Mouse (Mus musculus) hindbrain, embryonic 11.5 days (tissue): ENCODE measurements around the gene Haus3. TPM values are rescaled to one million over a fixed set of nuclear protein-coding genes. Genes with fewer than 3 reads are reported as not detected.
A peak's percentile ranks its signal among the peaks of the same experiment; 100 is the strongest.

Experiments used
- ATAC-seq: fragments of 200-750 bp; cut with Nextera tagmentation; 2 replicates; pipeline ENCODE4 v1.8.0; 2017; ENCODE audit warnings: mild to moderate bottlenecking, moderate TSS enrichment, moderate library complexity; ENCODE audit not compliant: low FRiP score
- DNase-seq: peaks from one replicate; pipeline ENCODE4 v3.0.0-alpha.2; 2015; ENCODE audit warnings: low spot score
- H3K27ac ChIP-seq: fragments of 300-500 bp; sonication (generic); 2 replicates; pipeline ENCODE4 v1.5.1; 2014; ENCODE audit warnings: mild to moderate bottlenecking, low read depth, low read length
- H3K27me3 ChIP-seq: fragments of 300-500 bp; sonication (generic); 2 replicates; pipeline ENCODE4 v1.6.1; 2014; ENCODE audit warnings: mild to moderate bottlenecking, low read length, moderate library complexity, mixed read lengths; ENCODE audit not compliant: control insufficient read depth, insufficient read depth
- H3K36me3 ChIP-seq: fragments of 300-500 bp; sonication (generic); 2 replicates; pipeline ENCODE4 v1.6.1; 2014; ENCODE audit warnings: mild to moderate bottlenecking, low read length, moderate library complexity, mixed read lengths; ENCODE audit not compliant: control insufficient read depth, insufficient read depth
- H3K4me1 ChIP-seq: fragments of 300-500 bp; sonication (generic); replicated peaks from 2 replicates; pipeline ENCODE4 v1.6.1; 2014; ENCODE audit warnings: low read length, mixed read lengths; ENCODE audit not compliant: control insufficient read depth, insufficient read depth
- H3K4me2 ChIP-seq: fragments of 300-500 bp; sonication (generic); replicated peaks from 2 replicates; pipeline ENCODE4 v1.6.1; 2014; ENCODE audit warnings: mild to moderate bottlenecking, low read depth, low read length
- H3K4me3 ChIP-seq: fragments of 300-500 bp; sonication (generic); 2 replicates; pipeline ENCODE4 v1.5.1; 2014; ENCODE audit warnings: low read depth, low read length
- H3K9ac ChIP-seq: fragments of 300-500 bp; sonication (generic); 2 replicates; pipeline ENCODE4 v1.6.1; 2014; ENCODE audit warnings: low read depth, low read length
- H3K9me3 ChIP-seq: fragments of 300-500 bp; sonication (generic); 2 replicates; pipeline ENCODE4 v1.6.1; 2016; ENCODE audit warnings: low read length; ENCODE audit not compliant: control insufficient read depth
- WGBS: fragments of 180-500 bp; shearing (Covaris S2); extraction: QIAGEN DNeasy Blood & Tissue Kit; methylation state at CpG from one replicate; pipeline ENCODE4 v1.1.7; 2014; 5-methylcytosine and 5-hydroxymethylcytosine counted together
- polyA plus RNA-seq: library from polyadenylated mRNA; unstranded; fragments of >200 nt; fragmentation: Nextera tagmentation; extraction: Ambion mirVana; gene quantifications from 2 replicates; pipeline ENCODE4 v1.2.1, GENCODE M21; 2014

Haus3 gene
- polyA plus RNA-seq, 1 experiment from 2014 or later: 46.9 TPM

DNA sequence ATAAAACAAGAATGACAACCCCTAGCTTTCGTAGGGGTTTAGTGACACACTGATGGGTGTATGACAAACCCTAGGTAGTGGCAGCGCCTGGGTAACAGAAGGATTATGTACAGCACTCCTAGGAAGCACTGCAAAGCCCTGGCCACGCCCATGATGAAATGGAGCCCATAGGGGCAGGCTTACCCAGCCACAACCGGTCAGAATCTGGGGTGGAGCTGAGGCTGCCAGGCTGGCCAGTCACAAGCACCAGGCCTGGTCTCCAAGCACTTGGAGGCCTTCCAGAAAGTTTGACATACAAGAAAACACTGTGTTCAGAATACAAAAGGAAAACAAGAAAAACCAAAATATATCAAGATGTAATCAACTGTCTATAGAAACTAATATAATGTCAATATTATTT, 21.7 kb upstream of the Haus3 start:
- Histone ChIP-seq H3K4me3 (no peak overlapping the region), H3K27me3 (0 out of 2 replicates have a peak, but pooled peaks cover 2% of the 10 kb centered on the region), H3K4me2 (no peak overlapping the region), H3K27ac (no peak overlapping the region), H3K9ac (no peak overlapping the region), H3K36me3 (no peaks in the 10 kb centered on the region), H3K4me1 (peaks cover 9% of the 10 kb centered on the region; the same call in 1 of the 2 replicates), H3K9me3 (no peaks in the 10 kb centered on the region)
- DNase-seq (no peak), ATAC-seq (no peak)
- WGBS: 55% methylated on average over 4 of the region's 4 CpGs

DNA sequence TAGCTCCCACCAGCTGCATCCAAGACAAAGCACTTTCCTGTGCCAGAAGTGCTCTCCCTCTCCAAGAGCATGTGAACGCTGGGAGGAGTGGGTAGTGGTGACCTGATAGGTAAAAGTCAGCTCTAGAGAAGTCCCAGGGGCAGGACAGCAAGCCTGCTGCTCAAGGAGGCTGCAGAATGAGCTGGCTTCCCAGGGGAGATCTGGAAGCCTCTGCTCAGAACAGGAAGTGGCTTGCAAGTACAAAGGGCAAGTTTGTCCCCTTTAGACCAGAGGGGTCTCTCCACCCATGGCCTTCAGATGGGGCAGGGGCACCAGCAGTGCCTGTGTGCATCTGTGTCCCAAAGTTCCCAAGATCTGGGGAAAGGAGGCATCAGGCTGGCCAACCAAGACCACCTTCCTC, 20.2 kb upstream of the Haus3 start:
- Histone ChIP-seq H3K36me3 (no peaks in the 10 kb centered on the region), H3K4me3 (no peak overlapping the region), H3K4me2 (no peak overlapping the region), H3K9ac (no peak overlapping the region), H3K9me3 (no peaks in the 10 kb centered on the region), H3K27me3 (0 out of 2 replicates have a peak, but pooled peaks cover 2% of the 10 kb centered on the region), H3K4me1 (peaks cover 12% of the 10 kb centered on the region), H3K27ac (no peak overlapping the region)
- DNase-seq (no peak), ATAC-seq (no peak)
- 68% methylated on average over 1 of the region's 1 CpGs for WGBS

DNA sequence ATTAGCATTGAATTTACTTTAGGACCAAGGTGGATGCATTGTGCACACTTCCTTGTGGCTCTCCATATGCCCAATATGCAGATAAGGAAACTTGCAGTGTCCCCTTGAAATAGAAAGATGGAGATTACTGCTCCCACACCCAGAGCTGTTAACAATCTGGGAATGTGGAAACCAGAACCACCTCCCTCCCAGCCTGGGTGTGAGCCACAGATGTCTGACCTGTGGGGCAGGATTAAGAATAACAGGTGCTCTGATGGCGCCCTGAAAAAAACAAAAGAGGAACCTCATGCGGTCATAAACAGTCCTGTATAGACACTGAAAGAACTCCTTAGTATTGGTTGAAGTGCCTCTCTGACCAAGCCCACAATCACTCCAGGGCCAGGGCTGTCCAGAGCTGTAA, 19.5 kb upstream of the Haus3 start:
- H3K4me2 ChIP-seq: 0 out of 2 replicates have a peak overlapping the region, but pooled peaks have one; percentile 3
- no peaks in the 10 kb centered on the region for H3K36me3 ChIP-seq
- DNase-seq: no peak
- no peak overlapping the region for H3K4me3 ChIP-seq
- no peak for ATAC-seq
- H3K27ac ChIP-seq: no peak overlapping the region
- H3K9ac ChIP-seq: no peak overlapping the region
- no peaks in the 10 kb centered on the region for H3K9me3 ChIP-seq
- peaks cover 12% of the 10 kb centered on the region for H3K4me1 ChIP-seq
- WGBS: 83% methylated on average over 2 of the region's 2 CpGs
- H3K27me3 ChIP-seq: 0 out of 2 replicates have a peak, but pooled peaks cover 2% of the 10 kb centered on the region

DNA sequence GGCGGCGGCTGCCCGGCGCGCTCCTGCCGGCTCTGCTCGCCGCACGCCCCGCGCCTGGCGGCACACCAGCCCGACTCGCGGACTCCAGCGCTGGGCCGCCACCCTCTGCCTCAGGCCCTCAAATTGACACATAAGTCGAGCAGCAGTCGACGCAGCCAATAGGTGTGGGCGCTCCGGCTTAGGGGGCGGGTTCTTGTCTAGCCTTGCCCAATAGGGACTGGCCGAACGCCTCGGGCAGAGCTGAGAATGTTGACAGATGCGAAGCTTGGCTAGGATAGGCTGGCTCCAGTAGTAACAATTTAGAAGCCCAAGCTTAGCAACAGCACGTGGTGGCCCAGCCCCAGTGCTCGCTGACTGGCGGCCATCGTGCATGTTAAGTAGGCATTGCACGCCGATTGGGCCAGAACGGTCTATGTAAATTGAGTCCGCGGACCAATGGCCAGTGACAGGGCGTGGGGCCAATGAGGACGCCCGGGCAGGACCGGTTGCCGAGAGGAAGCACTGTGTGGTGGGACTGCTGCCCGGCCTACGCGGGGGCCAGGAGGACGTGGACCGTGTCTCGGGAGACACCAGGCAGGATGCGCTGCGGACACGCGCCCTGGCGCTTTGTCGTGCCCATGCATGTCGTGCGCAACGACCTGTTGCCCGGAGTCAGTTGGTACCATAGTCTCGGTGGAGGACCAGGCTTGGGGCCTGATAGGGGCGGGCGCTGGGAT, 18.4 kb upstream of the Haus3 start, which contains the start of gene Mxd4:
TSS of gene Mxd4 (minus strand) at position 120 of the 716 bp plus-strand sequence.
- peak within 1 kb of the TSS; percentile 92 for H3K4me2 ChIP-seq
- ATAC-seq: peak; percentile 100
- peak within 1 kb of the TSS; percentile 77 for H3K9ac ChIP-seq
- peak; percentile 97 for DNase-seq
- H3K36me3 ChIP-seq: no peaks in the 10 kb centered on the region
- H3K27ac ChIP-seq: peak within 1 kb of the TSS; percentile 90
- H3K4me3 ChIP-seq: peak within 1 kb of the TSS; percentile 89
- 0 out of 2 replicates have a peak, but pooled peaks cover 2% of the 10 kb centered on the region for H3K27me3 ChIP-seq
- under 1% methylated on average over 60 of the region's 60 CpGs for WGBS
- H3K4me1 ChIP-seq: peaks cover 12% of the 10 kb centered on the region
- H3K9me3 ChIP-seq: no peaks in the 10 kb centered on the region

DNA sequence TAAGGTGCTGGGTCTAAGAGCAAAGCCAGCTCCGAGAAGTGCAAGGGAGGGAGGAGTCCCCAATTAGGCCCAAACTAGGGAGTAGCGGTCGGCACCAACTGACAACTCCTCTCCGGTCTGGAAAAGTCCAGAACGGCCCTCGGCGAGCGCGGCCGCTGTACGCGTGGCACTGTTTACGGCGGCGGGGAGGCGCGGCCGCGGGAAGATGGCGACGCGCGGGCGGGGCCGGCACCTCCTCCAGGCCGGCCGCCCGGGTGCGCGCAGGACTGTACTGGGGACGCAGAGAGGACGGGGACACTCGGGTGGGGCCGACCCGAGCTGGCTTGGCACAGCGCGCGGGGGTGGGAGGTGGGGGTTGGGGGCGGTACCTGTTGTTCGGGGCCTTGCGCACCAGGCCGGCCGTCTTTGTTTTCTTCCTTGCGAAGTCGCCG, 17.6 kb upstream of the Haus3 start:
- peak overlapping the region; percentile 90 for H3K27ac ChIP-seq
- ATAC-seq: peak; percentile 28
- H3K4me2 ChIP-seq: peak overlapping the region; percentile 92
- peak overlapping the region; percentile 77 for H3K9ac ChIP-seq
- H3K4me3 ChIP-seq: peak overlapping the region; percentile 89
- H3K9me3 ChIP-seq: no peaks in the 10 kb centered on the region
- no peaks in the 10 kb centered on the region for H3K36me3 ChIP-seq
- H3K4me1 ChIP-seq: peaks cover 12% of the 10 kb centered on the region
- under 1% methylated on average over 35 of the region's 46 CpGs for whole genome bisulfite sequencing
- H3K27me3 ChIP-seq: 0 out of 2 replicates have a peak, but pooled peaks cover 2% of the 10 kb centered on the region
- peak; percentile 69 for DNase-seq

DNA sequence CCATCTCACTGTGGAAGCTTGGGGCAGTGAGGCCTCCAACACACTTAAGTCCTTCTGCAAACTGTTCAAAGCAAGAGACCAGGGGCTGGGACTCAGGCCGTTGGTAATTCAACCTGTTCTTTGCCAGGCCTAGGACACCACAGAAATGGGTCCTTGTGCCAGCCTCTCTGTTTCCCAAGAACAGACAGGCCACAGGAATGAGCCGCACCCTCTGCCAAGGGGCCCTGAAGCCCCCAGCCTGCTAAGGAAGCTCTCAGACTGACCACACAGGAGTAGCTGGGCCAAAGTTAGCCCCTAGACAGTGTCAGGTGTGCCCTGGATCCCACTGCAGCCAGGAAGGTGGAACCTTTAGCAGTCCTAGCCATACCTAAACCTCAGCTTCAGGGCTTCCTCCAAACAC, 17.1 kb upstream of the Haus3 start:
- Histone ChIP-seq H3K36me3 (no peaks in the 10 kb centered on the region), H3K4me2 (peak overlapping the region; percentile 92), H3K9me3 (no peaks in the 10 kb centered on the region), H3K4me1 (peaks cover 12% of the 10 kb centered on the region), H3K27ac (no peak overlapping the region), H3K9ac (peak overlapping the region; percentile 77), H3K27me3 (0 out of 2 replicates have a peak, but pooled peaks cover 2% of the 10 kb centered on the region), H3K4me3 (peak overlapping the region; percentile 89)
- WGBS: 70% methylated on average over 2 of the region's 2 CpGs
- DNase-seq (no peak), ATAC-seq (no peak)

DNA sequence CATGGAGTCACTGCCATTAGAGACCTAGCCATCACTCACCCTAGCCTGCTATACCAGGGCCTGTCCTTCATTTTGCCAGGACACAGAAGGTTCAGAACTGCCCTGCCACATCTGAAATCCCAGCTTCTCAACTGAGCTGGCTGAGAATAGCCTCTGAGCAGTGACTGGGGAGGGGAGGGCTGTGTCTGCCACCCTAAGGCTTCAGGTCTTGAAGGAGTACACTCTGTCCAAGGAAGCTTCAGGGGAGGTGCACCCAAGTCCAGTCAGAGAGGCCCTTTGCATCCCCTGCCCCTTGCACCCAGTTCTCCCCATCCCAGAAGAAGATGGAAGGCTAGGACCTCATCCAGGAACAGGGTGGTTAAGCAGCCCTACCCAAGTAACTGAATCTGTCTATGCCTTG, 16.5 kb upstream of the Haus3 start:
- Histone ChIP-seq H3K36me3 (no peaks in the 10 kb centered on the region), H3K27me3 (0 out of 2 replicates have a peak, but pooled peaks cover 2% of the 10 kb centered on the region), H3K9me3 (no peaks in the 10 kb centered on the region), H3K4me1 (peaks cover 12% of the 10 kb centered on the region), H3K4me3 (peak overlapping the region; percentile 89), H3K4me2 (peak overlapping the region; percentile 92), H3K9ac (peak overlapping the region; percentile 50), H3K27ac (no peak overlapping the region)
- DNase-seq (no peak), ATAC-seq (no peak)

DNA sequence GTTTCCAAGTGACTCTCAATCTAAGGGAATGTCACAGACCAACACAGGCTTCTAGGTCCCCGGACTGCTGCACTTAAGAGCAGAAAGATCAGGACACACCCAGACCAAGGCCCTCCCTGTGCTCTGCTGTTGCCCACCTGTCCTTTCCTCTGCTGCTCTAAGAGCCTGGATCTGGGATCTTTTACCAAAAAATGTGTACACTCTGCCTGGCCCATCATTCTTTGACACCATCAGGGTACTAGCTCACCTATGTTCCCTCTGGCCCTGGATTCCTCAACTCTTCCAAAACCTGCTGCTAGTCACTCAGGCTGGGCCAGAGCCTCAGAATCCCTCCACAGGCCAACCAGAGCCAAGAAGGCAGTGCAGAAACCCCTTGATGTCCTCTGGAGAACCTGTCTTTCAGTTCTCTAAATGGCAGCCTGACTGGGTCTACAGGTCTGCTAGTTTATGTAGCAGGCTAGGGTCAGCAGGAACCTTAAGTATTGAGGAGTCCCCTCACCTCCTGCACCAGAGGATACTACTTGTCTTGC, 15.8 kb upstream of the Haus3 start:
- ATAC-seq: no peak
- H3K9ac ChIP-seq: no peak overlapping the region
- H3K27ac ChIP-seq: no peak overlapping the region
- peaks cover 12% of the 10 kb centered on the region for H3K4me1 ChIP-seq
- no peaks in the 10 kb centered on the region for H3K36me3 ChIP-seq
- 94% methylated on average over 1 of the region's 1 CpGs for WGBS
- H3K4me2 ChIP-seq: no peak overlapping the region
- no peaks in the 10 kb centered on the region for H3K9me3 ChIP-seq
- H3K27me3 ChIP-seq: 0 out of 2 replicates have a peak, but pooled peaks cover 2% of the 10 kb centered on the region
- no peak for DNase-seq
- no peak overlapping the region for H3K4me3 ChIP-seq

DNA sequence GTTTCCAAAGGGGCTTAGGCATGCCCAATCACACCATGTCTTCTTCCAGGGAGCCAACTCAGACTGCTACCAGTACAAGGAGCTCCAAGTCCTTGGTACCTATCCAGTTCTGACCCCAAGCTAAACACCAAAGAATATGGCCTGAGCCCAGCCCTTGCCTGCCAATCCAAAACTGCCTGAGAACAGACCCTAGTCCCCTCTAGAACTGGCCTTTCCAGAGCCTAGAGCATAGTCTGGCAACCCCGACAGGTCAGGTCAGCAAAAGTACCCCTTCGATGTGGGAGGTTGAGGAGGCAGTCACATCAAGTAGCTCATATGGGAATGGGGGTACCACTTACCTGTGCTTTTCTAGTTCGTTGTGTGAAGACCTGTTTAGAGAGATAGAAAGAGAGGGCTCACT, 14.6 kb upstream of the Haus3 start:
- 96% methylated on average over 3 of the region's 3 CpGs for WGBS

More for the DNA sequence above, 14.6 kb upstream of the Haus3 start:
- ATAC-seq: no peak
- no peaks in the 10 kb centered on the region for H3K27me3 ChIP-seq
- H3K4me2 ChIP-seq: no peak overlapping the region
- H3K27ac ChIP-seq: no peak overlapping the region
- DNase-seq: no peak
- H3K9me3 ChIP-seq: no peaks in the 10 kb centered on the region
- H3K36me3 ChIP-seq: no peaks in the 10 kb centered on the region
- no peak overlapping the region for H3K9ac ChIP-seq
- peaks cover 12% of the 10 kb centered on the region for H3K4me1 ChIP-seq
- no peak overlapping the region for H3K4me3 ChIP-seq
